Mouse (Mus musculus) layer of hippocampus, adult 11-12 months (tissue): Measurements from ENCODE around the gene Pla2g12a.

ENCODE experiments used
- DNase-seq: peaks from one replicate; pipeline ENCODE4 v3.0.0; 2022; ENCODE audit warnings: low spot score

Pla2g12a gene

GRCm38 (mm10) chr3:129898886-129899285 is 20.5 kb downstream of the Pla2g12a start:
- no peak for DNase-seq

GRCm38 (mm10) chr3:129901271-129901809 is 22.9 kb downstream of the Pla2g12a start, which contains the start of gene Casp6:
Casp6 (plus strand) TSS chr3:129901425.
- peak; percentile 60 for DNase-seq

- DNase-seq, result no peak
Measured at GRCm38 (mm10) chr3:129903369-129903768, 25.0 kb downstream of the Pla2g12a start.

- no peak for DNase-seq
Measured at GRCm38 (mm10) chr3:129903866-129904265, 25.5 kb downstream of the Pla2g12a start.

- DNase-seq, result no peak
Measured at GRCm38 (mm10) chr3:129904381-129905132, 26.2 kb downstream of the Pla2g12a start.

GRCm38 (mm10) chr3:129912025-129912424 is 33.6 kb downstream of the Pla2g12a start:
- no peak for DNase-seq

GRCm38 (mm10) chr3:129913241-129913640 is 34.8 kb downstream of the Pla2g12a start:
- DNase-seq, result no peak

GRCm38 (mm10) chr3:129917424-129917823 is 39.0 kb downstream of the Pla2g12a start:
- no peak for DNase-seq

GRCm38 (mm10) chr3:129918434-129918833 is 40.0 kb downstream of the Pla2g12a start:
- peak; percentile 84 for DNase-seq

GRCm38 (mm10) chr3:129923581-129923980 is 45.2 kb downstream of the Pla2g12a start:
- no peak for DNase-seq

- DNase-seq, result no peak
Measured at GRCm38 (mm10) chr3:129925861-129926260, 47.5 kb downstream of the Pla2g12a start.

GRCm38 (mm10) chr3:129930213-129930778 is 51.9 kb downstream of the Pla2g12a start:
- DNase-seq, result peak; percentile 20

- no peak for DNase-seq
Measured at GRCm38 (mm10) chr3:129932443-129932842, 54.0 kb downstream of the Pla2g12a start.

GRCm38 (mm10) chr3:129936561-129936960 is 58.2 kb downstream of the Pla2g12a start:
- no peak for DNase-seq

GRCm38 (mm10) chr3:129937848-129938247 is 59.4 kb downstream of the Pla2g12a start:
- no peak for DNase-seq

GRCm38 (mm10) chr3:129939058-129939457 is 60.7 kb downstream of the Pla2g12a start:
- no peak for DNase-seq

GRCm38 (mm10) chr3:129940780-129941179 is 62.4 kb downstream of the Pla2g12a start:
- DNase-seq, result no peak

GRCm38 (mm10) chr3:129941291-129941690 is 62.9 kb downstream of the Pla2g12a start:
- no peak for DNase-seq

GRCm38 (mm10) chr3:129943813-129944212 is 65.4 kb downstream of the Pla2g12a start:
- no peak for DNase-seq
